Mouse (Mus musculus) common myeloid progenitor, adult 5-6 weeks (primary cell): Measurements from ENCODE around the gene Vmn2r17. TPM values are rescaled to one million over a fixed set of nuclear protein-coding genes. Genes with fewer than 3 reads are reported as not detected.

Experiments used
- ATAC-seq: replicated peaks from 2 replicates; pipeline ENCODE4 v1.8.0; 2016; ENCODE audit warnings: low read depth, mild to moderate bottlenecking, moderate TSS enrichment, inconsistent platforms; ENCODE audit not compliant: poor library complexity, severe bottlenecking
- total RNA-seq: library from RNA; stranded (forward); fragments of 200-1000, 187-1606 nt; gene quantifications from 2 replicates; pipeline ENCODE4 v1.2.3, GENCODE M21; 2017

Gene Vmn2r17
- total RNA-seq, result not detected in 2 replicates

DNA sequence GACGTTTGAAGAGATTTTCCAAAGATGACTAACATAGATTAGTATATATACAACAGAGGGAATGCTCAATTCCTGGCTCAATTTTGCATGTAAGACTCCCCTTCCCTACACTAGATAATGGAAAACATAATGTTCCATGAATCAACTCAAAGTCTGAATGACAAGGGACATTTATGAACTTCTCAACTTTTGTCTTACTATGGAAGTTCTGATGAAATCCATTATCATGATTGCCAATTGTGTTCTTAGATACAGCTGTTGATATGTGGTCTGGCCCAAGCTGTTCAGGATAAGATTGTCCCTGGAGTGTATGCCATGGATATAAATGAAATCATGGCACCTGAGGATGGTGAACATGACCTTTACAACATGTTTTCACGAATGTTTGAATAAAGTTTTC is at the start of gene Vmn2r17:
TSS of gene Vmn2r17 (plus strand) at position 301 of the 400 bp plus-strand sequence.
- no peak for ATAC-seq

DNA sequence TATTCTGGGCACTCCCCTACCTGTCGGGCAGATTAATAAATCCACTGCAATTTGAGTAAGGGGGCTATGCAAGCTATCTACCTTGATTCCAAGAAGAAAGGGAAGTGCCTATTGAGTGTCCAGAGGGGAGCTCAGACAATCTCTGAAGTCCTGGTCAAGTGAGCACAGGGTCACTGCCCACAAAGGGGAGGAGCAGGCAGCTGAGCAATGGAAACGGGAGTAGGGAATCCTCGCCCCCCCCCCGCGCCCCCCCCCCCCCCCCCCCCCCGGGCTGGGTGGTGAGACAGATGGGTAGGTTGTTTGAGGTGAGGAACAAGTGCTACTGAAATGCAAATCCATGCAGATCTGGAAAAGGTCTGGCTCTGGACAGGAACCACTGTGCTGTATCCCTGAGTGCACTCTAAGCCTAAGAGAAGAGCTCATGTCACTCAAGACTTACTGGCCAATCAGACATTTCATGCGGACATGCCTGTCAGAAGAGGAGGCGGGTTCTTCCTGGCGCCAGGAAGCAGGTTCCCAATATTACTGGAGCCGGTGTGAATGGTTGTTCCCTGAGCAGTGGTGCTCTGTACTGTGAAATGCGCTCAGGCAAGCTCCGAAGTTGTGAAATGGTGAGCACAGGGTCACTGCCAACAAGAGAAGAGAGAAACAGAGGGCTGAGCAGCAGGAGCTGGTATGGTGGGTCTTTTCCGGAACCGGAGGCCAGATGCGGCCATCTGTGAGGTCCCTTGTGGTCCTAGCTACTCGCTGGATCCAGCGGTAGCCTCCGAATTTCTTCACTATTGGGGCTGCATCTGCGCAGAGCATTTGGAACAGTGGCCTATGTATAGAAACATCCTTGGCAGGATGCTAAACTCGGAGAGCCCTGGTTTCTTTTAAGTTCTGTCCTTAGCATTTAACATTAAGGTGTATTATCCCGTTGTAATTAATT is 47.4 kb downstream of the Vmn2r17 start:
- no peak for ATAC-seq

DNA sequence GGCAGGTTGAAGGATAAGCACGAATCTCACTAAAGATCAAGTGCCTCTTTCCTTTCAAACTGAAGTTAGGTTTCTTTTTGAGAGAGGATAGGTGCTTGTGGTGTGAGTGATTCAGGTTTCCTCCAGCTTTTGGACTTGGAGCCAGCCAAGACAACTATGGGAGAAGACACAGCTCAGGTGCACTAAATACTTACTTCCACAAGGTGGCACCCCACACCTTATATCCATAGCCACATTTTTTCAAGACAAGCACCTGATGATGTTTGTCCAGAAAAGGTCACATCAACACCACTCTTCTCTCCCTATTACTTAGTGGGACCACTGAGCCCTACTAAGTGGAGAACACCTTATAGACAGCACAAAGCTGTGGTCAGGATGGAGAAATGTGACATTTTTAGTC is 87.2 kb downstream of the Vmn2r17 start:
- peak; percentile 96 for ATAC-seq

Other genes with a start within 250 kb of the Vmn2r17 start
- not detected in 2 replicates for gene Vmn2r13, start 227.5 kb upstream of the Vmn2r17 start, total RNA-seq
- not detected in 2 replicates for gene Vmn2r14, start 195.0 kb upstream of the Vmn2r17 start, total RNA-seq
- gene Vmn2r15, start 122.0 kb upstream of the Vmn2r17 start, total RNA-seq, result not detected in 2 replicates
- not detected in 2 replicates for gene Vmn2r16, start 89.5 kb upstream of the Vmn2r17 start, total RNA-seq
- gene Crlf2, start 139.3 kb downstream of the Vmn2r17 start, total RNA-seq, result 15.4 and 28.1 TPM in 2 replicates